Mouse (Mus musculus) adrenal gland, postnatal 14 days (tissue): ENCODE data around the gene Sstr2. TPM values are rescaled to one million over a fixed set of nuclear protein-coding genes. Genes with fewer than 3 reads are reported as not detected.
"Not testable (repeated sequence)": the region's sequence is repeated elsewhere in the genome, so short reads cannot be mapped to it uniquely, and the experiment has no call there.

Experiments
- DNase-seq: peaks from one replicate; pipeline ENCODE4 v3.0.0; 2021; ENCODE audit warnings: mixed read lengths
- total RNA-seq: library from RNA; stranded (reverse); gene quantifications from 2 replicates; pipeline ENCODE4 v1.2.3, GENCODE M21; 2021

Gene Sstr2
- total RNA-seq, 1 experiment from 2014 or later = 2.6 TPM

DNA sequence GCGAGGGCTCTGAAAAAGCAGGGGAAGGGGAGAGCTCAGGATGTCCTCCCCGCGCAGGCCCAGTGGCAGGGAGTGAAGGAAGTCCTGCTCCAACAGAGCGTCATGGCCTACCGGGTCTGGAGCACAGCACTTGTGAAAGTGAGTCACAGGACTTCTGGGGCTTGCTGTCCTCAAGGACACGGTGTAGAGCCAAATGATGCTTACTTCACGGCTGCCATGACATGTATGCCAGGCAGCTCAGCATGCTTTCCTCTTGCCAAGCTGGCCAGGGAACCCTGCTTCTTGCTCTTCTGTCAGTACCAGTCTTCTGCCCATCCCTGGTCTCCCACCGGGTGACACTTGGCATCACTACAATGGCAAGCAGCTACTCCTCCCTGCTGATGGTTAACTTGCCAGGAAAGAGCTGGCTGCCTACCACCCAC, 37.4 kb downstream of the Sstr2 start:
- peak; percentile 75 for DNase-seq

DNA sequence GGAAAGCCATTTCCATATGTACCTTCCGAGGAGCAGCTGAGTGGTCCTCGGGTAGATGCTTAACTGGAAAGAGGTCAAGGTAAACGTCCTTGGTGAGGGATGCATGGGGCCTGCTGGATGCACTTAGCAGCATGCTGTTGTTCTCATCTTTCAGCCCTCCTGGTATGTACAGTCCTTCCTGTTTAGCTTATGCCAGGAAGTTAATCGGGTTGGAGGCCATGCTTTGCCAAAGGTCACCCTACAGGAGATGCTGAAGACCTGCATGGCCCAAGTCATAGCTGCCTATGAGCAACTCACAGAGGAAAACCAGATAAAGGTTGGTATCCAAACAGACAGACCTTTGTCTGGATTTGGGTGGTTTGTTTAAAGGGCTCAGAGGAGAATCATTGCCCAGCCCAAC, 38.1 kb downstream of the Sstr2 start:
- DNase-seq = no peak

DNA sequence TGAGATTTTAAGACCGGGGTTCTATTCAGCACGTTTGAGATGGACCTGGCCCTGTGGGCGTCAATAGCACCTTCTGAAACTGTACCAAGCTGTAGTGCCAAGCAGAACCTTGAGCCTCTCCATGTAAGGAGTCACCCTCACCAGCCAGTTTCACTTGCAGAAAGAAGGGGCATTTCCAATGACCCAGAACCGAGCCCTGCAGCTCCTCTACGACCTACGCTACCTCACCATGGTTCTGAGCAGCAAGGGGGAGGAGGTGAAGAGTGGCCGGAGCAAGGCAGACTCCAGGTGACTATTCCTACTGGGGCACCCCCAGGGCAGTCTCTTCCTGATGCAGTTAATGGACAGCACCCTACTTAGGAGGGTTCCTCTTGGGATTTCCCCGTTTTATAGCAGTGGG, 39.2 kb downstream of the Sstr2 start:
- no peak for DNase-seq

DNA sequence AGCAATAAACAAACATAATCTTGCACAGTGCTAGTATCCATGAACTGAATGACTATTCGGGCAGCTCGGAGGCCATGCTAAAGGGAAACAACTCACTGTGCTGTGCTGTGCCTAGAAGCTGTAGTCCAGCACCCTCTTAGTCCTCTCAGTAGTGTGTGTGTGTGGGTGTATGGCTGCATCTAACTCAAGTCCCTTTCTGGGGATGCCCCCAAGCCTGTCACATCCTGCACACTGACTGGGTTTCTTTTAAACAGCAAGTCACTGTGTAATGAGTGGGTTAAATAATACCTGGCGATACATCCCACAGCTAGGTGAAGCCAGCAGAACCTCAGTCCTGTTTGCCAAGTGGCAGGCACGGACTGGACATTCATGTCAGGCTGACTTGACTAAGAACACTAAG, 39.6 kb downstream of the Sstr2 start:
- no peak for DNase-seq

GRCm38 (mm10) chr11:113660213-113660612, 41.1 kb downstream of the Sstr2 start:
- not testable (repeated sequence) for DNase-seq

- no peak for DNase-seq
These were observed 41.8 kb downstream of the Sstr2 start for GRCm38 (mm10) chr11:113660940-113661339.

- no peak for DNase-seq
These were observed 42.8 kb downstream of the Sstr2 start for GRCm38 (mm10) chr11:113661835-113662351.

- DNase-seq = no peak
These were observed 45.1 kb downstream of the Sstr2 start for GRCm38 (mm10) chr11:113664279-113664678.

- no peak for DNase-seq
These were observed 47.1 kb downstream of the Sstr2 start for GRCm38 (mm10) chr11:113666205-113666604.

- DNase-seq = peak; percentile 55
These were observed 47.5 kb downstream of the Sstr2 start for GRCm38 (mm10) chr11:113666648-113667047.

DNA sequence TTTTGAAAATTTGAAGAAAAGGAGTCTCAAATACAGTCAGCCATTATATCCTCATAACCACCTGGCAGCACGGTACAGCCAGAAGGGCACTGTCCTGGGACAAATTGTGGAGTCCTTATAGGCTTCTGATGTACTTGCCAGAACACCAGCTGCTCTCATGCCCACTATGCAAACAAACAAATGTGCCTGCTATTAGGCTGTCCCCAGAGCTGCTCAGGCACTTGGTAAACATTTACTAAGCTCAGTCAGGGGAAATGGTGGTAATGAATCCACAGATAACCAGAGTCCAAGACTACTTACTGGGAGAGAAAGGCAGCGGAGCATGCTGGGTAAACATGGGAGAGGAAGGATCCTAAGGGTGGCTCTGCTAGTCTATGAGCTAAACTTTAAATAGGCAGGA, 48.0 kb downstream of the Sstr2 start:
- no peak for DNase-seq

- no peak for DNase-seq
These were observed 48.6 kb downstream of the Sstr2 start for GRCm38 (mm10) chr11:113667704-113668103.

DNA sequence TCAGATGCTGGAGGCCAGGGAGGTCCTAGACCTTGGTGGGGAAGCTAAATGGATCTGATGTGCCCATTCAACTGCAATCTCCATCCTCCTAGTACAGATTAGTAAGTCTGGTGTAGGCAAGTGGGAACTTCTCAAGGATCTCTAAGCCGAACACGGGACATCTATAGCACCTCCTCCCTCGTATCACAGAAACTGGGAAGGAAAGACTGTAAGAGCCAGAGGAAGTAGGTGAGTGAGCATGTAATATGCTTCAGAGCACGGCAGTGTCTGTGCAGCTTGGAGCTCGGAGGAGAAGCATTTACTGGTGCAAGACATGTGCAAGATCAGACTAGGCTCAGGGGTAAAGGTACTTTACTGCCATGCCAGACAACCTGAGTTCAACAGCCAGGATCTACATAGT, 49.7 kb downstream of the Sstr2 start:
- DNase-seq = no peak

- DNase-seq = no peak
These were observed 50.6 kb downstream of the Sstr2 start for GRCm38 (mm10) chr11:113669711-113670110.

DNA sequence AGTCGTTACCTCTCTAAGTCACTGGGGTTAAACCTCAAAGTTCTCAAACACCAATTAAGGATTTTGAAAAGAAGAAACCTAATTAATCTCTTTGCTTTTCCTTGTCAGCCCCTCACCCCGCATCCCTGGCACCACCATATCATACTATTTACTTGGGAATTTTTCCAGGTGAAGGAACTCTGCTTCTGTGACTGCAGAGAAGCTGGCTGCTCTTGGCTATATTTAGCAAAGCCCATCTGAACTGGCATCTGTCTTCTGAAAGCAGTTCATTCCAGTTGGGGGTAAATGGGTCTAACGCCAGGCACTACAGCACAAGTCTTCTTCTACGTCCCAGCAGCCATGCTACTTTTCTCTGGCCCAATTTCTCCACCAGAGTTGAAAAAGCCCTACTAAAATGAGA, 54.5 kb downstream of the Sstr2 start:
- DNase-seq = no peak

GRCm38 (mm10) chr11:113674595-113674994, 55.5 kb downstream of the Sstr2 start:
- no peak for DNase-seq

Other genes with a start within 250 kb of the Sstr2 start
- 30.8 and 31.9 TPM in 2 replicates for gene Cog1, start 29.8 kb downstream of the Sstr2 start, total RNA-seq
- 13.7 and 17.5 TPM in 2 replicates for gene Slc39a11, start 30.7 kb downstream of the Sstr2 start, total RNA-seq
- 25.7 and 28.5 TPM in 2 replicates for gene Fam104a, start 64.8 kb downstream of the Sstr2 start, total RNA-seq
- gene D11Wsu47e, start 65.1 kb downstream of the Sstr2 start, total RNA-seq = 15.9 and 18.2 TPM in 2 replicates
- 1.5 and 2.5 TPM in 2 replicates for gene Cpsf4l, start 90.7 kb downstream of the Sstr2 start, total RNA-seq
- gene Cdc42ep4, start 132.5 kb downstream of the Sstr2 start, total RNA-seq = 76.8 and 82.7 TPM in 2 replicates